Mouse (Mus musculus) subcutaneous adipose tissue, adult 2 months (tissue): ENCODE data around the gene Trim33. TPM values are rescaled to one million over a fixed set of nuclear protein-coding genes. Genes with fewer than 3 reads are reported as not detected.

Source experiments
- polyA plus RNA-seq: library from polyadenylated mRNA; depleted of rRNA; stranded (reverse); fragments of >200 nt; gene quantifications from 2 replicates; pipeline ENCODE4 v1.2.3, GENCODE M21; 2012; ENCODE audit warnings: low replicate concordance; rRNA removed

Trim33 gene
- polyA plus RNA-seq, result 10.1 and 18.5 TPM in 2 replicates

GRCm38 (mm10) chr3:103279182-103280149 lies at the start of gene Trim33:
Gene Trim33 (plus strand): TSS chr3:103279293.

Other genes starting within 250 kb of the Trim33 start
- gene Nras, start 221.0 kb upstream of the Trim33 start, polyA plus RNA-seq, result 27.8 and 36.2 TPM in 2 replicates
- 0.06 TPM in 1 of 2 replicates, not detected in the other for gene Ampd1, start 205.3 kb upstream of the Trim33 start, polyA plus RNA-seq
- gene Dennd2c, start 176.7 kb upstream of the Trim33 start, polyA plus RNA-seq, result 0.97 and 1.3 TPM in 2 replicates
- gene Bcas2, start 107.6 kb upstream of the Trim33 start, polyA plus RNA-seq, result 17.1 and 29.1 TPM in 2 replicates